Mouse (Mus musculus) lung, postnatal 0 days (tissue): ENCODE results near the gene Tsr1. TPM values are rescaled to one million over a fixed set of nuclear protein-coding genes. Genes with fewer than 3 reads are reported as not detected.

Source experiments
- ATAC-seq: fragments of 200-750 bp; cut with Nextera tagmentation; 2 replicates; pipeline ENCODE4 v1.8.0; 2017; ENCODE audit warnings: moderate library complexity
- DNase-seq: peaks from one replicate; pipeline ENCODE4 v3.0.0-alpha.2; 2016; ENCODE audit warnings: low spot score
- H3K27ac ChIP-seq: fragments of 300-500 bp; sonication (generic); 2 replicates; pipeline ENCODE4 v1.5.1; 2014; ENCODE audit warnings: antibody characterized with exemption, mild to moderate bottlenecking, low read length, mixed read lengths
- H3K27me3 ChIP-seq: fragments of 300-500 bp; sonication (generic); replicated peaks from 2 replicates; pipeline ENCODE4 v1.6.1; 2014; ENCODE audit warnings: low read length, mixed read lengths; ENCODE audit not compliant: insufficient read depth
- H3K36me3 ChIP-seq: fragments of 300-500 bp; sonication (generic); 2 replicates; pipeline ENCODE4 v1.6.1; 2014; ENCODE audit warnings: low read length, mixed read lengths; ENCODE audit not compliant: insufficient read depth
- H3K4me1 ChIP-seq: fragments of 300-500 bp; sonication (generic); 2 replicates; pipeline ENCODE4 v1.6.1; 2014; ENCODE audit warnings: antibody characterized with exemption, low read depth, low read length, mixed read lengths; ENCODE audit not compliant: insufficient read depth
- H3K4me2 ChIP-seq: fragments of 300-500 bp; sonication (generic); replicated peaks from 2 replicates; pipeline ENCODE4 v1.6.1; 2014; ENCODE audit warnings: low read depth, mild to moderate bottlenecking, low read length, moderate library complexity, mixed read lengths
- H3K4me3 ChIP-seq: fragments of 300-500 bp; sonication (generic); 2 replicates; pipeline ENCODE4 v1.5.1; 2014; ENCODE audit warnings: low read depth, low read length
- H3K9ac ChIP-seq: fragments of 300-500 bp; sonication (generic); replicated peaks from 2 replicates; pipeline ENCODE4 v1.6.1; 2014; ENCODE audit warnings: low read depth, mild to moderate bottlenecking
- H3K9me3 ChIP-seq: fragments of 300-500 bp; sonication (generic); 2 replicates; pipeline ENCODE4 v1.6.1; 2016; ENCODE audit warnings: low read length, mixed read lengths
- CTCF ChIP-seq: IDR thresholded peaks from 2 replicates; pipeline ENCODE4 v1.5.1; 2016; ENCODE audit warnings: antibody characterized with exemption, mild to moderate bottlenecking
- EP300 ChIP-seq: IDR thresholded peaks from 2 replicates; pipeline ENCODE4 v1.6.1; 2016; ENCODE audit warnings: antibody characterized with exemption, mild to moderate bottlenecking, control low read depth
- WGBS: fragments of 180-500 bp; shearing (Covaris S2); extraction: QIAGEN DNeasy Blood & Tissue Kit; methylation state at CpG from one replicate; pipeline ENCODE4 v1.1.7; 2014; 5-methylcytosine and 5-hydroxymethylcytosine counted together
- polyA plus RNA-seq: library from polyadenylated mRNA; unstranded; fragments of >200 nt; fragmentation: Nextera tagmentation; extraction: Ambion mirVana; gene quantifications from 2 replicates; pipeline ENCODE4 v1.2.1, GENCODE M21; 2015

The Tsr1 gene
- polyA plus RNA-seq, 1 experiment from 2014 or later: 11.4 TPM

- peaks cover 5% of the 10 kb centered on the region; the same call in 1 of the 2 replicates for H3K4me1 ChIP-seq
- no peak overlapping the region for H3K9ac ChIP-seq
- no peak overlapping the region for H3K4me2 ChIP-seq
- no peak for ATAC-seq
- H3K4me3 ChIP-seq: no peak overlapping the region
- no peak for DNase-seq
- no peaks in the 10 kb centered on the region for H3K36me3 ChIP-seq
- no peaks in the 10 kb centered on the region for H3K27me3 ChIP-seq
- H3K27ac ChIP-seq: no peak overlapping the region
- no peaks in the 10 kb centered on the region for H3K9me3 ChIP-seq
- TF ChIP-seq EP300: no peak
- TF ChIP-seq CTCF: no peak
- 66% methylated on average over 4 of the region's 4 CpGs for WGBS
Measured at GRCm38 (mm10) chr11:74894619-74895018, 3.3 kb upstream of the Tsr1 start.

DNA sequence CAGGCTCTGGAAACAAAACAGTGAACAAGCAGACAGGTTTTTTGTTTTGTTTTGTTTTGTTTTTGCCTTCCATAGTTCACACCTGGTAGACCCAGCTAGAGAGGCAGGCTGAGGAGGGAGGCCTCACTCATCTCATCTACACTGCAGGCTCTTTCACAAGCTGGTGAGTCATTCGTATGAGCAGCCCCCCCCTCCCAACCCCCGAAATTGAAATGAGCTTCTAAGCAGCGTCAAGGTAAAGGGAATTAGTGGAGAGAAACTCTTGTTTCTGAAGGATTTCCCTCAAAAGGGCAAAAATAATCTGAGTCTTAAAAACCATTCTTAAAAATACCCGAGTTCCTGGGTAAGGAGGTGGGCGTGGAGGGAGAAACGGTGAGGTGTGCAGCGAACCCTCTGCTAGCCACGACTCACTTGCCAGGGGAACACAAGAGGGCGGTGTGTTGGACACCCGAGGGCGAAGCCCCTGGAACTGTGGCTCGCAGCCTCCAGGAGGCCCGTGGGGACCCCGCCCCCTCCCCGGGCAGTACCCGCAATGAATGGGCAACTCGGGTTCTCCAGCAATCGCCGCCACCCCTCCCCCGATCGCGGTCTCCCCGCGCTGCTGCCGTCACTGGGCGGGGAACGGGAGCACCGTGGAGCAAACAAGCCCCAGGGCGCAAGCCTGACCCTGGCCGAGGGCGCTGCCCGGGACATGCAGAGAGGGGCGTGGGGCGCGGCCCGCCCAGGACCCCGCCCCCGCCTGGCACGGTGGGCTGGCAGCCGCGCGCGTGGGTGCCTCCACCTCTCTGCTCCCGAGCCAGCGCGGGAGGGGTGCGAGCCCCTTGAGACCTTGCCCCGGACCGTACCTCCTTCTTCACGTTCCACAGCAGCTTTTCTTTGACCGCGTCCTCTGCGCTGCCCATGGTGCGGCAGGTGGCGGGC is 1.6 kb upstream of the Tsr1 start:
- peak; percentile 70 for DNase-seq
- Histone ChIP-seq H3K36me3 (0 out of 2 replicates have a peak, but pooled peaks cover 3% of the 10 kb centered on the region), H3K4me1 (peaks cover 5% of the 10 kb centered on the region; the same call in 1 of the 2 replicates), H3K27me3 (no peaks in the 10 kb centered on the region), H3K9me3 (no peaks in the 10 kb centered on the region), H3K27ac (peak overlapping the region; percentile 82), H3K4me2 (peak overlapping the region; percentile 100), H3K4me3 (peak overlapping the region; percentile 76), H3K9ac (peak overlapping the region; percentile 51)
- peak; percentile 72 for ATAC-seq
- 2% methylated on average over 54 of the region's 55 CpGs for WGBS
- no peak for TF ChIP-seq EP300
- peak; percentile 53 for TF ChIP-seq CTCF

GRCm38 (mm10) chr11:74896901-74897677 is 782 bp upstream of the Tsr1 start, which contains the start of gene Sgsm2:
Sgsm2 (minus strand) TSS chr11:74897060.
- peak; percentile 60 for ATAC-seq
- DNase-seq: peak; percentile 72

GRCm38 (mm10) chr11:74898517-74898827 is 601 bp downstream of the Tsr1 start:
- peak overlapping the region; percentile 66; the same call in 1 of the 2 replicates for H3K27ac ChIP-seq
- no peaks in the 10 kb centered on the region for H3K9me3 ChIP-seq
- H3K4me2 ChIP-seq: peak overlapping the region; percentile 100
- peak overlapping the region; percentile 76 for H3K4me3 ChIP-seq
- no peak for ATAC-seq
- DNase-seq: no peak
- TF ChIP-seq CTCF (no peak), EP300 (no peak)
- 0% methylated on average over 7 of the region's 7 CpGs for WGBS
- H3K4me1 ChIP-seq: peaks cover 5% of the 10 kb centered on the region; the same call in 1 of the 2 replicates
- H3K36me3 ChIP-seq: 0 out of 2 replicates have a peak, but pooled peaks cover 10% of the 10 kb centered on the region
- H3K27me3 ChIP-seq: no peaks in the 10 kb centered on the region
- H3K9ac ChIP-seq: peak overlapping the region; percentile 32

More at GRCm38 (mm10) chr11:74896901-74897677, 782 bp upstream of the Tsr1 start, which contains the start of gene Sgsm2:
- no peaks in the 10 kb centered on the region for H3K9me3 ChIP-seq
- TF ChIP-seq EP300: no peak
- no peak for TF ChIP-seq CTCF
- peaks cover 5% of the 10 kb centered on the region; the same call in 1 of the 2 replicates for H3K4me1 ChIP-seq
- H3K36me3 ChIP-seq: 0 out of 2 replicates have a peak, but pooled peaks cover 3% of the 10 kb centered on the region
- H3K4me2 ChIP-seq: peak within 1 kb of the TSS; percentile 100
- peak within 1 kb of the TSS; percentile 76 for H3K4me3 ChIP-seq
- WGBS: under 1% methylated on average over 53 of the region's 74 CpGs
- H3K27me3 ChIP-seq: no peaks in the 10 kb centered on the region
- peak within 1 kb of the TSS; percentile 51 for H3K9ac ChIP-seq
- peak within 1 kb of the TSS; percentile 82 for H3K27ac ChIP-seq

DNA sequence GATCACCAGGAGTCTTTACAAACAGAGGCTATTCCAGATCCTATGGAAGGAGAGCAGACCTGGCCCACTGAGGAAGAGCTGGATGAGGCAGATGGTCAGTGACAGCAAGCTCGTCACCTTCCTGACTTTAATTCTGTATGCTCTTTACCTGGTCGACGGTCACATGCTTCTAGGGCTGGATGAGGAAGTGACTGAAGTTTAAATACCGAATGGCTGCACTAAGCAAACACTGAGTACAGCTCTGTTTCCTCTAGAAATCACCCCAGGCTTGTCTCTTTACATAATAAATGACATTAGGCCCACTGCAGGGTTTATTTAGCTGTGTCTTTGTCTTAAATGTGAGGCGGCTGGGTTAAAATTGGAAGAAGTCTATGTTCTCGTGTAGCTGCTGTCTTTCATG is 3.7 kb downstream of the Tsr1 start:
- Histone ChIP-seq H3K27me3 (no peaks in the 10 kb centered on the region), H3K9me3 (no peaks in the 10 kb centered on the region), H3K36me3 (peaks cover 26% of the 10 kb centered on the region), H3K4me1 (peaks cover 5% of the 10 kb centered on the region; the same call in 1 of the 2 replicates), H3K27ac (0 out of 2 replicates have a peak overlapping the region, but pooled peaks have one; percentile 14), H3K4me2 (no peak overlapping the region), H3K9ac (no peak overlapping the region), H3K4me3 (no peak overlapping the region)
- WGBS: 72% methylated on average over 6 of the region's 6 CpGs
- TF ChIP-seq CTCF: no peak
- TF ChIP-seq EP300: no peak
- peak; percentile 23 for DNase-seq
- no peak for ATAC-seq

DNA sequence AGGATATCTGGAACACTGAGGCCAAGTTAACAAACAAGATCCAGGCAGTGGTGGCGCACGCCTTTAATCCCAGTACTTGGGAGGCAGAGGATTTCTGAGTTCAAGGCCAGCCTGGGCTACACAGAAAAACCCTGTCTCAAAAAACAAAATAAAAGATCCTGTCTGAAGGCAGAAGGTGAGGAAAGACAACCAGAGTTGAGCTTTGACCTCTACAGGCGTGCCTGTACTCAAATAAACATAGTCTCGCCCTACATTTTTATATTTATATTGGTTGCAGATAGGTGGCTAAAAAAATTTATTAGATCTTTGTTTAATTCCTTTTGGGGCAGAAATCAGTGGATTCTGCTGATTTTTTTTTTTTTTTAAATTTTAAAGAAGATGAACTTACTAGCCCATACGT is 4.5 kb downstream of the Tsr1 start:
- no peaks in the 10 kb centered on the region for H3K9me3 ChIP-seq
- no peak overlapping the region for H3K4me3 ChIP-seq
- H3K27ac ChIP-seq: no peak overlapping the region
- TF ChIP-seq EP300: no peak
- TF ChIP-seq CTCF: no peak
- no peaks in the 10 kb centered on the region for H3K27me3 ChIP-seq
- peaks cover 5% of the 10 kb centered on the region; the same call in 1 of the 2 replicates for H3K4me1 ChIP-seq
- H3K4me2 ChIP-seq: no peak overlapping the region
- WGBS: 89% methylated on average over 5 of the region's 5 CpGs
- no peak for DNase-seq
- H3K36me3 ChIP-seq: peaks cover 35% of the 10 kb centered on the region
- H3K9ac ChIP-seq: no peak overlapping the region
- ATAC-seq: no peak
